Mouse (Mus musculus) lung, adult 2 months (tissue): Measurements from ENCODE around the gene Zfp57. TPM values are rescaled to one million over a fixed set of nuclear protein-coding genes. Genes with fewer than 3 reads are reported as not detected.
"Not testable (repeated sequence)": the region's sequence is repeated elsewhere in the genome, so short reads cannot be mapped to it uniquely, and the experiment has no call there.

ENCODE experiments used
- DNase-seq: peaks from one replicate; pipeline ENCODE4 v3.0.0; 2022
- H3K4me1 ChIP-seq: fragments of 200-500 bp; 2 replicates; pipeline ENCODE4 v1.6.1; 2011; ENCODE audit warnings: low read length; ENCODE audit not compliant: control insufficient read depth, insufficient read depth
- H3K4me3 ChIP-seq: fragments of 200-500 bp; replicated peaks from 2 replicates; pipeline ENCODE3; 2011; ENCODE audit warnings: low read depth, mild to moderate bottlenecking, control low read depth, low read length; ENCODE audit errors: extremely low read depth
- CTCF ChIP-seq: fragments of 200-500 bp; IDR thresholded peaks from 2 replicates; pipeline ENCODE4 v1.5.1; 2011; ENCODE audit warnings: mild to moderate bottlenecking, low read length, control low read depth; ENCODE audit not compliant: insufficient read depth
- POLR2A ChIP-seq: fragments of 200-500 bp; IDR thresholded peaks from 2 replicates; pipeline ENCODE4 v1.6.1; 2011; ENCODE audit warnings: low read depth, mild to moderate bottlenecking, control low read depth, low read length, borderline replicate concordance; ENCODE audit errors: extremely low read depth
- WGBS: fragments of 180-500 bp; shearing (Covaris S2); methylation state at CpG from one replicate; pipeline ENCODE4 v1.1.7; 2018; 5-methylcytosine and 5-hydroxymethylcytosine counted together
- polyA plus RNA-seq: library from polyadenylated mRNA; depleted of rRNA; stranded (reverse); fragments of >200 nt; gene quantifications from 2 replicates; pipeline ENCODE4 v1.2.3, GENCODE M21; 2012

Zfp57 gene
- polyA plus RNA-seq, 1 experiment: 21.6 TPM

GRCm38 (mm10) chr17:37018328-37018727, 17.4 kb downstream of the Zfp57 start:
- 77% methylated on average over 3 of the region's 3 CpGs for WGBS
- Histone ChIP-seq H3K4me3 (no peak overlapping the region), H3K4me1 (no peaks in the 10 kb centered on the region)
- TF ChIP-seq CTCF (no peak), POLR2A (no peak)
- DNase-seq: no peak

DNA sequence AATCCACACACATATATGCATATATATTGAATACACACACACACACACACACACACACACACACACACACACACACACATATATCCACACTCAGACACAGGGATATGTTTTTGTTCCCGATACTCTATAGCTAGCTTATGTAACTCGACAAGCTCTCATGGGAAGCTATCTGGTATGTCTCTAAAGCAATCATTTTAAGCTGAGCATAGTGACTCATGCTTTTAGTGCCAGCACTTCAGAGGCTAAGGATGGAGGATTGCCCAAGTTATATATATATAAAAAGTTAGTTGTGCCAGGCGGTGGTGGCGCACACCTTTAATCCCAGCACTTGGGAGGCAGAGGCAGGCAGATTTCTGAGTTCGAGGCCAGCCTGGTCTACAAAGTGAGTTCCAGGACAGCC, 18.3 kb downstream of the Zfp57 start:
- not testable (repeated sequence) for H3K4me1 ChIP-seq, DNase-seq, H3K4me3 ChIP-seq
- 87% methylated on average over 5 of the region's 5 CpGs for WGBS

DNA sequence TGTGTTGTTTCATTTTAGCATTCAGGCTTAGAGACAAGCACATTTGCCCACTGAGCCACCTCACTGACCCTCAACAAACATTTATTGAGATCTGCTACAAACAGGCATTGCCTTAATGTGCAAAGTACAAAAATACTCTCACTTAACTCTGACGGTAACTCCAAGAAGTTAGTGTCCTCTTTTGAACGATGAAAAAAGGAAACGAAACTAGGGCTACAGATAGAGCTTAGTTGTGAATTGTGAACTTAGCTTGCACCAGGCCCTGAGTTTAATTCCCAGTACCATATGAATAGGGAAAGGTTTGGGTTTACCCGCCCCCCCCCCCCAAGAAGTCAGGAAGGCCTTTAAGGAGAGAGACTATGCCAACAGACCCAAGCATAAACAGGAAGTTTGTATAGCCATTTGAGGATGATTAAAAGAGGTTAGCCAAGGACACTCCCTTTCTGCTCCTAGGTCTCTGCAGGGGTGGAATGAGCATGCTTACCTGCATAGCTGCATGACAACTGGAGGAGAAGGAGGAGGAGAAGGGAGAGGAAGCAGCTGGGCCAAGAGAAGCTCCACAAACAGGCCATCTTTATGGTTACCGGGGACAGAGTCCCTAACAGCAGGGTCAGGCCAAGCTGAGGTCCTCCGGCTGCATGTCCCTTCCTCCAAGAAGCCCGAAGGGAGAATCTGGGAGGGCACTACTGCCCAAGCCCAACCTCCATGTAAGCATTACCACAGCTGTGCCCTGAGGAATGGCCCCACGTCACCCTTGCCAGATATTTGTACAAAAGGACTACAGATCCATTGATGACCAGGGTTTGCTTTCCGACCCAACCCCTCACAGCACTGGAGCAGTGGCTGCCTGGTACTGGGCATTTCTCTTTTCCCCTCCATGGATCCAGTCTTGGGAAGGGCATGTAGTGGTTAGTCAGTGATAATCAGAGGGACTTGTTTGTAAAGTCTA, 21.9 kb downstream of the Zfp57 start, which contains the start of gene Mog:
TSS of gene Mog (minus strand) at position 771 of the 949 bp plus-strand sequence.
- 59% methylated on average over 9 of the region's 9 CpGs for WGBS
- Histone ChIP-seq H3K4me1 (no peaks in the 10 kb centered on the region), H3K4me3 (no peak within 1 kb of the TSS)
- TF ChIP-seq POLR2A (no peak), CTCF (no peak)
- no peak for DNase-seq

DNA sequence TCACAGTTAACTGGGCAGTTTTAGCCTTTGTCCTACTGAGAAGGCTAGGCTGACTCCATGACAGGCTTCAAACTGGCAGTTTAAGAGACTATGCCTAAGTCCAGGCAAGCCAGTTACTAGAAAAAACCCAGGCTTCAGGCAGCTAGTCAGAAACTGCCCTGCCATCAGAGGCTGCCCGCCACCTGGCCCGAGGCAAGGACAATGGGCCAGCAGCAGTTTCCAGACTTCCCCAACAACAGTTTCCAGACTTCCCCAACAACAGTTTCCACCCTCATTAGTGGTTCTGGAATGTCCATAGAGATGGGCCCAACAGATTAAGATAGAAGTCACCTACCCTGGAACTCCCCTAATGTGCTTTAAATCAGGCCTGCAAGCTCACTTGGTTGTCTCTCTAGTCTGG, 25.5 kb downstream of the Zfp57 start:
- WGBS: 77% methylated on average over 2 of the region's 2 CpGs
- TF ChIP-seq POLR2A (no peak), CTCF (no peak)
- Histone ChIP-seq H3K4me1 (no peaks in the 10 kb centered on the region), H3K4me3 (no peak overlapping the region)
- DNase-seq: no peak

DNA sequence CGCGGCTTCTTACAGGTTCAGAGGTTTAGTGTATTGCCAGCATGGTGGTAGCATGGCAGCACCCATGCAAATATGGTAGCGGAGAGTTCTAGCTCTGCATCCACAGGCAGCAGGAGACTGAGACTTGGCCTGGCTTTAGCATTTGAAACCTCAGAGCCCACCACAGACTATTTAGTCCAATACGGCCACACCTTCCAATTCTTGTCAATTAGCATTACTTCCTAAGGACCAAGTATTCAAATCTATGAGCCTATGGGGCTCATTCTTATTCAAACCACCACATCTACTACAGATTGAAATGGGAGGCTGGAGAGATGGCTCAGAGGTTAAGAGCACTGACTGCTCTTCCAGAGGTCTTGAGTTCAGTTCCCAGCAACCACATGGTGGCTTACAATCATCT, 26.5 kb downstream of the Zfp57 start:
- H3K4me3 ChIP-seq: no peak overlapping the region
- DNase-seq: no peak
- TF ChIP-seq POLR2A (no peak), CTCF (no peak)
- WGBS: 98% methylated on average over 4 of the region's 4 CpGs
- H3K4me1 ChIP-seq: no peaks in the 10 kb centered on the region

GRCm38 (mm10) chr17:37028212-37028611, 27.2 kb downstream of the Zfp57 start:
- no peaks in the 10 kb centered on the region for H3K4me1 ChIP-seq
- no peak for DNase-seq
- WGBS: 22% methylated on average over 10 of the region's 10 CpGs
- TF ChIP-seq POLR2A (no peak), CTCF (no peak)
- no peak overlapping the region for H3K4me3 ChIP-seq

GRCm38 (mm10) chr17:37028683-37029120, 27.7 kb downstream of the Zfp57 start:
- Histone ChIP-seq H3K4me1 (no peaks in the 10 kb centered on the region), H3K4me3 (peak overlapping the region; percentile 68)
- WGBS: under 1% methylated on average over 14 of the region's 14 CpGs
- no peak for TF ChIP-seq CTCF
- no peak for TF ChIP-seq POLR2A
- DNase-seq: peak; percentile 92

DNA sequence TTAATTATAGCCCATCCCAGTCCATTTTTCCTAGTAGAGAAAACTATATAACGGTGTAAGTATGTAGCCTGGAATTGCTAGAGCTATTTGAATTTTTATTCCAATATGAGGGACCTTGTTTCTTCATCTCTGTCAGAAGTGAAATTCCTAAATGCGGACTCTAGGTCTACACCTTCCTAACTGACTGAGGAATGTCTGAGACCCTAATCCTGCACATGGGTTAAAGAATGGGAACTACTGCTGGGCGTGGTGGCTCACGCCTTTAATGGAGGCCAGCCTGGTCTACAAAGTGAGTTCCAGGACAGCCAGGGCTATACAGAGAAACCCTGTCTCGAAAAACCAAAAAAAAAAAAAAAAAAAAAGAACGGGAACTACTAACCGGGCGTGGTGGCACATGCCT, 28.2 kb downstream of the Zfp57 start:
- WGBS: 67% methylated on average over 8 of the region's 8 CpGs
- DNase-seq: no peak
- no peaks in the 10 kb centered on the region for H3K4me1 ChIP-seq
- no peak overlapping the region for H3K4me3 ChIP-seq
- TF ChIP-seq POLR2A (no peak), CTCF (no peak)

DNA sequence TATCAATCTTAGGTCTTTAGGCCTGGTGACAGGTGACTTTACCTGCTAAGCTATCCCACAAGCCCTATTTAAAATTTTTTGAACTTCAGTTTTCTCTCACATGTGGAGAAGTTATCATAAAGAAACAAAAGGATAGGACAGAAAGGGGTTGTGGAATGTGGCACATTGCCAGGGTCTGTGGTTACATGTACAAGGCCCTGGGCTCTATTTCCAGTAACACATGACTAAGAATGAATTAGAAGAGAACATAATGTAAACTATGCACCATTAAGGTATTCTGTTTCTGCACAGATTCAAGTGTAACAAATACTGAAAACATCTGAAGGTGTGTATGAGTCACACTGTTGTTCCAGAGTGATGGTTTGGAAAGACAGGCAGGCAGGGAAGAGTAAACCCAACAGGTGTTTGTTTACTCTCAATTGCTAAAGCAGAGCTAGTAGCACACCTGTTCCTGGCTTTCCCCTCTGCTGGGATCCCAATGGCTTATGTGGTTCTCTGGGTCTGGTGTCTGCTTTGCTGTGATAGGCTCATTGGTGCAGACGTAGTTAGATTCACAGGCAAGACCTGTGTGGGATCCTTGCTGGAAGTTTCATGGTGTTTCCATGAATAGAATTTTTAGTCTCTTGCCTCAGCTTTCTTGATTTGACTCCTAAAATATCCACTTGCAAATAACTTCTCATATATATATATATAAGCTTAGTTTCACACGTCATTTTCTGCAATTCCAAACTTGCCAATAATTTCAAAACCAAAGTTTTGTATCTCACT, 38.3 kb downstream of the Zfp57 start:
- H3K4me3 ChIP-seq: no peak overlapping the region
- DNase-seq: no peak
- WGBS: 72% methylated on average over 2 of the region's 2 CpGs
- TF ChIP-seq POLR2A (no peak), CTCF (no peak)
- no peaks in the 10 kb centered on the region for H3K4me1 ChIP-seq

GRCm38 (mm10) chr17:37044651-37045244, 43.8 kb downstream of the Zfp57 start:
- no peak for DNase-seq
- 43% methylated on average over 7 of the region's 7 CpGs for WGBS
- Histone ChIP-seq H3K4me3 (no peak overlapping the region), H3K4me1 (peaks cover 8% of the 10 kb centered on the region; the same call in 1 of the 2 replicates)
- TF ChIP-seq POLR2A: no peak
- no peak for TF ChIP-seq CTCF
